Mouse (Mus musculus) intestine, embryonic 16.5 days (tissue): ENCODE measurements around the gene Slc4a2. TPM values are rescaled to one million over a fixed set of nuclear protein-coding genes. Genes with fewer than 3 reads are reported as not detected.

ENCODE experiments used
- ATAC-seq: fragments of 200-750 bp; cut with Nextera tagmentation; 2 replicates; pipeline ENCODE4 v1.8.0; 2017; ENCODE audit warnings: moderate TSS enrichment, moderate library complexity
- H3K27ac ChIP-seq: fragments of 300-500 bp; sonication (generic); 2 replicates; pipeline ENCODE4 v1.5.1; 2014; ENCODE audit warnings: mild to moderate bottlenecking, low read length
- H3K27me3 ChIP-seq: fragments of 300-500 bp; sonication (generic); replicated peaks from 2 replicates; pipeline ENCODE4 v1.6.1; 2014; ENCODE audit warnings: low read length, control low read depth, mixed read lengths; ENCODE audit not compliant: control insufficient read depth, insufficient read depth
- H3K36me3 ChIP-seq: fragments of 300-500 bp; sonication (generic); 2 replicates; pipeline ENCODE4 v1.6.1; 2014; ENCODE audit warnings: low read length, control low read depth; ENCODE audit not compliant: control insufficient read depth, insufficient read depth
- H3K4me1 ChIP-seq: fragments of 300-500 bp; sonication (generic); 2 replicates; pipeline ENCODE4 v1.6.1; 2014; ENCODE audit warnings: low read length, control low read depth, mixed read lengths; ENCODE audit not compliant: control insufficient read depth, insufficient read depth
- H3K4me2 ChIP-seq: fragments of 300-500 bp; sonication (generic); 2 replicates; pipeline ENCODE4 v1.6.1; 2014; ENCODE audit warnings: low read depth, low read length, control low read depth
- H3K4me3 ChIP-seq: fragments of 300-500 bp; sonication (generic); 2 replicates; pipeline ENCODE4 v1.5.1; 2014; ENCODE audit warnings: mild to moderate bottlenecking, low read length
- H3K9ac ChIP-seq: fragments of 300-500 bp; sonication (generic); 2 replicates; pipeline ENCODE4 v1.6.1; 2014; ENCODE audit warnings: low read depth, low read length
- H3K9me3 ChIP-seq: fragments of 300-500 bp; sonication (generic); 2 replicates; pipeline ENCODE4 v1.6.1; 2016; ENCODE audit warnings: low read length, control low read depth; ENCODE audit not compliant: control insufficient read depth
- WGBS: fragments of 180-500 bp; shearing (Covaris S2); extraction: QIAGEN DNeasy Blood & Tissue Kit; methylation state at CpG from one replicate; pipeline ENCODE4 v1.1.7; 2014; 5-methylcytosine and 5-hydroxymethylcytosine counted together
- polyA plus RNA-seq: library from polyadenylated mRNA; unstranded; fragments of >200 nt; fragmentation: Nextera tagmentation; extraction: Ambion mirVana; gene quantifications from 2 replicates; pipeline ENCODE4 v1.2.1, GENCODE M21; 2015

Slc4a2 gene
- polyA plus RNA-seq, 1 experiment from 2014 or later: 52.7 TPM

GRCm38 (mm10) chr5:24424004-24424781, 556 bp downstream of the Slc4a2 start:
- no peaks in the 10 kb centered on the region for H3K27me3 ChIP-seq
- WGBS: 12% methylated on average over 21 of the region's 21 CpGs
- H3K36me3 ChIP-seq: no peaks in the 10 kb centered on the region
- H3K4me2 ChIP-seq: peak overlapping the region; percentile 86
- H3K4me3 ChIP-seq: peak overlapping the region; percentile 76
- ATAC-seq: no peak
- H3K9ac ChIP-seq: peak overlapping the region; percentile 81
- peaks cover 27% of the 10 kb centered on the region for H3K4me1 ChIP-seq
- H3K27ac ChIP-seq: peak overlapping the region; percentile 98
- no peaks in the 10 kb centered on the region for H3K9me3 ChIP-seq

GRCm38 (mm10) chr5:24424861-24425411, 1.3 kb downstream of the Slc4a2 start:
- WGBS: under 1% methylated on average over 50 of the region's 60 CpGs
- Histone ChIP-seq H3K4me2 (peak overlapping the region; percentile 86), H3K4me3 (peak overlapping the region; percentile 76), H3K9me3 (no peaks in the 10 kb centered on the region), H3K36me3 (peaks cover 4% of the 10 kb centered on the region; the same call in 1 of the 2 replicates), H3K9ac (peak overlapping the region; percentile 81), H3K27me3 (no peaks in the 10 kb centered on the region), H3K27ac (peak overlapping the region; percentile 98), H3K4me1 (peaks cover 27% of the 10 kb centered on the region)
- peak; percentile 30 for ATAC-seq

- WGBS: under 1% methylated on average over 29 of the region's 30 CpGs
- Histone ChIP-seq H3K36me3 (peaks cover 6% of the 10 kb centered on the region; the same call in 1 of the 2 replicates), H3K9ac (peak overlapping the region; percentile 81), H3K4me2 (peak overlapping the region; percentile 86), H3K27ac (peak overlapping the region; percentile 98), H3K27me3 (no peaks in the 10 kb centered on the region), H3K4me3 (peak overlapping the region; percentile 76), H3K4me1 (peaks cover 27% of the 10 kb centered on the region), H3K9me3 (no peaks in the 10 kb centered on the region)
- ATAC-seq: 0 out of 2 replicates have a peak, but pooled peaks have one; percentile 1
Observed at GRCm38 (mm10) chr5:24425421-24426036, 1.9 kb downstream of the Slc4a2 start.

DNA sequence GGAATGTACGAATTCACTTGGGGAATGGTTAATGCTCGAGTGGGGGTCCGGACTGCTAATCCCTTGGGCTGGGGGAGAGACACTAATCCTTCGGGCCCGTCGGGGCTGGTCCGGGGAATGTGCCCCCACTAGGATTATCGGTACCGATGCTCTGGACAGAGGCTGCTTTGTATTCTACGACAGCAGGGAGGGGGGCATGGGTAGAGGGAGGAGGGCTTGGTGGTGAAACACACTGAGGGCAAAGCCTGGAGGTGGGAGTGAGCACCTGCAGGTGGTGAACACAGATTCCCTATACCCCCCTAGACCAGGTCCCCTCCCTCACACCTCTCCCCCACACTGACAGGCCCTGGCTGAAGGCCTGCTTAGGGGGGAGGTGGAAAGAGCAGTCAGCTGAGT, 2.4 kb downstream of the Slc4a2 start:
- Histone ChIP-seq H3K9ac (peak overlapping the region; percentile 81), H3K27me3 (no peaks in the 10 kb centered on the region), H3K4me3 (peak overlapping the region; percentile 76), H3K36me3 (peaks cover 6% of the 10 kb centered on the region; the same call in 1 of the 2 replicates), H3K4me2 (peak overlapping the region; percentile 86), H3K27ac (peak overlapping the region; percentile 98), H3K9me3 (no peaks in the 10 kb centered on the region), H3K4me1 (peaks cover 27% of the 10 kb centered on the region)
- ATAC-seq: no peak
- WGBS: 2% methylated on average over 10 of the region's 10 CpGs

- 20% methylated on average over 9 of the region's 9 CpGs for WGBS
- Histone ChIP-seq H3K27me3 (no peaks in the 10 kb centered on the region), H3K4me2 (peak overlapping the region; percentile 86), H3K27ac (peak overlapping the region; percentile 98), H3K36me3 (peaks cover 6% of the 10 kb centered on the region; the same call in 1 of the 2 replicates), H3K4me1 (peaks cover 27% of the 10 kb centered on the region), H3K9ac (peak overlapping the region; percentile 81), H3K9me3 (no peaks in the 10 kb centered on the region), H3K4me3 (peak overlapping the region; percentile 76)
- ATAC-seq: 0 out of 2 replicates have a peak, but pooled peaks have one; percentile 9
Observed at GRCm38 (mm10) chr5:24426556-24427284, 3.1 kb downstream of the Slc4a2 start.

- Histone ChIP-seq H3K4me2 (peak overlapping the region; percentile 86), H3K36me3 (peaks cover 6% of the 10 kb centered on the region; the same call in 1 of the 2 replicates), H3K9ac (peak overlapping the region; percentile 81), H3K4me3 (peak overlapping the region; percentile 76), H3K9me3 (no peaks in the 10 kb centered on the region), H3K4me1 (peaks cover 27% of the 10 kb centered on the region), H3K27ac (peak overlapping the region; percentile 98), H3K27me3 (no peaks in the 10 kb centered on the region)
- WGBS: 25% methylated on average over 12 of the region's 12 CpGs
- peak; percentile 11; the same call in 1 of the 2 replicates for ATAC-seq
Observed at GRCm38 (mm10) chr5:24427285-24427633, 3.6 kb downstream of the Slc4a2 start.

- H3K4me3 ChIP-seq: peak overlapping the region; percentile 51
- no peaks in the 10 kb centered on the region for H3K9me3 ChIP-seq
- peak overlapping the region; percentile 86 for H3K4me2 ChIP-seq
- peaks cover 21% of the 10 kb centered on the region for H3K4me1 ChIP-seq
- H3K36me3 ChIP-seq: peaks cover 9% of the 10 kb centered on the region; the same call in 1 of the 2 replicates
- no peaks in the 10 kb centered on the region for H3K27me3 ChIP-seq
- WGBS: 15% methylated on average over 15 of the region's 15 CpGs
- H3K27ac ChIP-seq: peak overlapping the region; percentile 68
- peak; percentile 44 for ATAC-seq
- H3K9ac ChIP-seq: peak overlapping the region; percentile 64
Observed at GRCm38 (mm10) chr5:24427981-24428402, 4.4 kb downstream of the Slc4a2 start.

- Histone ChIP-seq H3K4me3 (peak overlapping the region; percentile 51), H3K27me3 (no peaks in the 10 kb centered on the region), H3K27ac (peak overlapping the region; percentile 68), H3K9me3 (no peaks in the 10 kb centered on the region), H3K9ac (peak overlapping the region; percentile 64), H3K4me2 (peak overlapping the region; percentile 54), H3K36me3 (peaks cover 10% of the 10 kb centered on the region; the same call in 1 of the 2 replicates), H3K4me1 (peaks cover 21% of the 10 kb centered on the region)
- 26% methylated on average over 7 of the region's 9 CpGs for WGBS
- ATAC-seq: no peak
Observed at GRCm38 (mm10) chr5:24428596-24428995, 5.0 kb downstream of the Slc4a2 start.
